Mouse (Mus musculus): Measurements from ENCODE around the gene Npas3.

Gene Npas3

DNA sequence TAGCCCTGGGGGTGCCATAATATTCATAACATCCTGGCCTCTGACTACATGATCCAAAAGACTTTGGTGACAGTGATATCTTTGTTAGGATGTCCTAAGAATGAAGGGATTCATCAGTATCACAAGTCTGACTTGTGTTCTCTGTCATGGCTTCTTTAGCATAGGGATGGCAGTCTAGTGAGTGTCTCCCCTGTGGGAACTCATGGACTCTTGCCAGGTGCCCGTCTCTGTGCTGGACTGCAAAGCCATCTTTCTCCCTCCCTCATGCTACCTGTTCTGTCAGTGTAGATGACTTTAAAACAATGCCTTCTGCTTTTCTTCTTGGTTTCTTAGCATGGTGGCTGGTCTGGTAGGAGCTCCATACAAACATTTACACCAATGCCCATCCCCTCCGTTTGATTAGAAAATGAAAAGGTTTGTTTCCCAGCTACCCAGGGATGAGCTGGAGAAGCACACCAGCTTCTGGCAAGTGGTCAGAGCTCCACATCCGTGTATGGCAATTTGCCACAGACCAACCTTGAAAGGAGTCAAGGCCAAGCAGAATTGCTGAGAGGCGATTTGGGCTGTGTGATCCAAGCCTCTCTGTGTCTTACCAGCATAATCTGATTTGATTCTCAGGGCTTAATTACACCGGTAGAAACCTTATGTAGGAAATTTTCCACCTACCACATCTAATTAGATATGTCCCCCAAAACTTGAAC is 616.1 kb downstream of the Npas3 start:
- peak in 1 of 2 experiments; percentile 57 for DNase-seq (ENCODE audit: low spot score in 2 of 2)

DNA sequence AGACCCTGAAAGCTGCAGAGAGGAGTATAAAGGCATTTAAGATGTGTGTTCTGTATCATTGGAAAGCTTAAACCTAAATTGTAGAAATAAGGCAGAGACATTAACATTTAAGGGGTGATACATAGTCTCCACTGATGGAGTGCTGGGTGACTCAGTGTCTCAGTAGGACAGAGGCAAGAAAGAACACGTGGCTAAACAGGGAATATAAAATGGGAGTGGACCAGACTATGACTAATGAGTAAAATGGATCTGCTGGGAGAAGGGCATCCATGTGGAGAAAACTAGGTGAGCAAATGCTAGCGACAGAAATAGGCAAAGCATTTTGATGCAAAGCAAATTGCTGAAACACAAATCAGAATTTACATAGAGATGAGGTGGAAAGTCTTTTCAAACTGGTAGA is 617.2 kb downstream of the Npas3 start:
- DNase-seq (ENCODE audit: low spot score in 2 of 2) = no peak

DNA sequence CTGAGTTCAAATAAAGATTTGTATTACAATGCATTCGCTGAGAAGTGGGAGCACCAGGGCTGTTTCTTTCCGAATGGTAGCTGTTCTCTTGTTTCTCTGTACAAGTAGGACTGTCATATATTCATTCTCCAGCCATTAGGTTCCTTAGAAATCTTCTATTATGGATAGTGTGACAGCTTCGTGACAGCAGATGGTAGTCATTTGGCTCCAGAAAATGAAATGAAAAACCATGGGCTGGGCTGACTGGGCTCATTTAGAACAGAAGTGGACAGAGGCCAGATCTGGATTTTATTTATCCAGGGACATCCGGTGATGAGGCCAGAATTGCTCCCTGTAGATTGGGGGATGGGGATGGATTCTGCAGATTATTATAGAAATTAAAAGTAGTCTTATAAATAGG is 621.5 kb downstream of the Npas3 start:
- no peak for DNase-seq (ENCODE audit: low spot score in 2 of 2)

DNA sequence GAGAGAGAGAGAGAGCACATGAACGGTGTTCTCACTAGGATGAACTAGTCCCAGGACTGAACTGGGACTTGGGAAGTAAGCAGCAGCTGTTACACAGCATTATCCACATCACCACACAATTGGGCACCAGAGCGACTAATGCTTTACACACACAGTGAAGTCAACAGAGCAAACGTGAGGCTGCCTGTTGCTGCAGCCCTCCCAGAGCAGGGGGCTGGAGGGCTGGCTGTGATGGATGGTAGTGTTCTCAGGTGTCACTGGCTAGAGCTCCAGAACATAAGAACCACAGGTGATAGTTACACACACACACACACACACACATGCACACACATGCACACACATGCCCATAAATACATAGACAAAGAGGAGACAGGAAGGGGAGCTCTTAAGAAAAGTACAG is 626.7 kb downstream of the Npas3 start:
- peak in 1 of 2 experiments; percentile 45 for DNase-seq (ENCODE audit: low spot score in 2 of 2)

DNA sequence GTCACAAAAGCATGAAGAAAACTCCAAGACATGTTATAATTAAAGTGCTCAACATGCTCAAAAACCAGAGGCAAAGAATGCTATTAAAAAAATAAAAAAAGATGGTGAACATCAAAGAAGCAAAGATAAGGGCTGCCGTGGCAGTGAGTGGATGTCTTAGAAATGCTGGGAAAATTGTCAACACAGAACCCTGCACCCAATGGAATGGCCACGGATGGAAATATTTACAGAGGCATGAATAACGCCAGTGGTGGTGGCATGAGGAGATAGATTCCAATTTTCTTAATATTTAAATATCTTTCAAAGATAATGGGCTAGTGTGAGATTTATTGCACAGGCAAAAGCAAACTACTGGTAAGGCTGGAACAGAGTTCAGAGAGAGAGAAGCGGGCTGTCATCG is 628.2 kb downstream of the Npas3 start:
- DNase-seq (ENCODE audit: low spot score in 2 of 2) = no peak

DNA sequence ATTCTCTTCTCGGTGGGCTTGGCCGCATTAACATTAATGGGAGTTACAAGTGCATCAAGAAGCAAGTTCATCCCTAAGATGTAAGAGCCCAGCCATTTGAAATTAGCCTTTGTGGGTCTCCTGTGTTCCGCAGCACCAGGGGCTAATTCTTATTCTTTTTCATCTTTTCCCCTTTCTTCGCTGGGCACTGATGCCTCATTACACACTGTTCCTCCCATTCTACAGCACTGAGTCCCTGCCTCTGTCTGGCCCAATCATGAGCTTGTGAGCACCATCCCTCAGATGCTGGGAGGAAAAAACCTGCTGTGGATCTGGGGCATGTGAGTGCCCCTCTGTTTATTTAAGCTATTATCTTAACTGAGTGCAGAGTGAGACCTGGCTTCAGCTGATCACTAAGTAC is 633.2 kb downstream of the Npas3 start:
- DNase-seq (ENCODE audit: low spot score in 2 of 2) = no peak

DNA sequence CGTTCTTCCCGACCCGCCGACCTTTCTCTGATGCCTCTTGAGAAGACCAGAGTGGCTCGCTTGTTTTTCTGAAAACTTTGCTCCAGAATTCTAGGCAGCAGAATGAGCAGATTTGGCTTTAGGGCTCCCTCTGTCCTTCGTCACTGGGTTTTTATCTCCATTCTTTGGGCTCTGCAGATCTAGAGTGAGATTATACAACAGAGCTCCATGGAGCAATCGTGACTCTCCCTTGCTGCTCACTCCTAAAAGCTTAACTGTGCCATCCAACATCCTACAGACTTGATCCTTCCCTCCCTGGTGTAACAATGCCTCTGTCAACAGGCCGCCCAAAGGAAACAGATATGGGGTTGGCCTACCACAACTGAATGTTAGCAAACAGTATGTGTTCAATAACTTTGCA is 634.4 kb downstream of the Npas3 start:
- no peak for DNase-seq (ENCODE audit: low spot score in 2 of 2)

DNA sequence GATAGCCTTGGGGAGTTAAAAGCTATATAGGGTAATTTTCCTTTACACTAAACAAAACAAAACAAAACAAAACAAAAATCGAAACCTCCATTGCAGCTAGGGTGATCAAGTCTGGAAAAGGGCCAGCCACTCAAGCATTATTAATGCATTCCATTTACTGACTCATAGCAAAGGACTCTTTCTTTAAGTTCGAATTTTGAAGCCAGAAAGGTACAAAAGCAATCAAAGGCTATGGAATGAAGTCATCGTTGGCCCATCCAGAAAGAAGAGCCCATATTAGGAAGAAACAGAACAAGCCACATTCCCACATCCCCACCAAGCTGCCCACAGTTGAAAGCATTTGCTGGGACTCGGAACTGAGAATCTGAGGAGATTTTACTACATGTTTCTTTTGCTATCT is 640.1 kb downstream of the Npas3 start:
- no peak for DNase-seq (ENCODE audit: low spot score in 2 of 2)

DNA sequence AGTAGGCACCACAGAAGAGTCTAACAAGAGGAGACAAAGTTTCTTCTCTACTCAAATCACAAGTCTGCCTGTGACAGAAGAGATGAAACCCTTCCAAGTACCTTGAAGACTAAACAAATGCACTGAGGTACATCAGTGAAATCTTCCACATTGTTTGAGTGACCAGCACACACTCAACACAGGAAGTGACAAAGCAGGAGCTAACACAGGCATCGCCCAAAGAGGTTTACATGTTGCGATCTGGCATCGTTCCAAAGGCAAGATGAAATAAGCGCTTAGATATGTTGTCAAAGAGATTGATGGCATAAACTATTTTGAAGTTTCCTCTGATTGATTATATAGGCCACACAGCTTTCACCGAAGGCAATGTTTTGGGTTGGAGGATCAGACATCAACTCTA is 647.4 kb downstream of the Npas3 start:
- no peak for DNase-seq (ENCODE audit: low spot score in 2 of 2)

DNA sequence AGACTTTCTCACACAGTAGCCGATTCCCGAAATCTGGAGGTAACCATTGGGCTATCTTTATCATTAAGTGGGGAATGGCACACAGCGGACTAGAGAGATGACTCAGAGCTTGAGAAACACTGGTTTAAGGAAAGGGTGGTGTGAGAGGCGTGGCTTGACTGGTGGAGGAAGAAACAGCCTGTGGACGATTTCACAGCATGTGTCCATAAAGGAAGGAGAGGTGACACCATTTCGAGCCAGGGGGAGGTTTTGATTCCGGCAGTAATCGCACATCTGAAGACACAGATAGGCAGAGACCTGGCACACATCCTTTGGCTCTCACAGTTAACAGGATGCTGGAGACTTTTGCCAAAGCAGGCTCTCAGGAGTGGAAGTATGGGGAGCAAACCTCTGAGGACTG is 660.3 kb downstream of the Npas3 start:
- DNase-seq (ENCODE audit: low spot score in 2 of 2) = no peak

DNA sequence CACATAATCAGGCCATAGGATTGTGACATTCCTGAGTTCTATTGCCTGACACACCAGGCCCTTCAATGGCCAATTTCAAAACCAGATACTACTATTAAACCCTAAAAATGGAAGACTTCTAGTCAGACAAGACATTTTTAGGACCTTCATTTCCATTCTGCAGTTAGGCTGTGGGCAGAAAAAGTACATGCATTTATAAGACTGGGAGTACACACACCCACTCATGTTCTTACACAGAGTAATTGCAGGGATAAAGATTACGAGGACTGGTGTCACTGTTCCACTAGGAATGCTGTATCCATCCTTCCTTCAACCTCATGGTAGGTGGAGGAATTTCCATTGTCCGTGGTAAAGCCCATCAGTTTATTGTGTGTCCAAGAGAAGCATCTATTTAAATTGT is 661.7 kb downstream of the Npas3 start:
- no peak for DNase-seq (ENCODE audit: low spot score in 2 of 2)

DNA sequence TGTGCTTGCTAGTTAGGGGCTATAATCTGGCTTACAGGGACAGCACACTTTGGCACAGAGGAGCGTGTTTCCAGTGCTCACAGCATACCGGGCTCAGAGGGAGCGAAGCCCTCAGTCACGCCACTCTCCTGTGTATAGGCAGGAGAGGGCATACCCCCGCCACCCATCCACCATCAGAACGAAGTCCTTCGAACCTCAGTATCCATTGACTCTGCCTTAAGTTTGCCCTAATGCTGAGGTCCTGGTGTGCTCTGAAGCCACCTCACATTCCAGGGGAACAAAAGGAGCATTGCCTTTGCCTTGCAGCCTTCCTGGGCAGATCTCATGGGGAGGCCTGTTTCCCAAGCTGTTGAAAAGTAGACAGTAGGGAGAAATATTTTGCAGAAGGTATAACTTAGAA is 673.7 kb downstream of the Npas3 start:
- DNase-seq (ENCODE audit: low spot score in 2 of 2) = no peak

DNA sequence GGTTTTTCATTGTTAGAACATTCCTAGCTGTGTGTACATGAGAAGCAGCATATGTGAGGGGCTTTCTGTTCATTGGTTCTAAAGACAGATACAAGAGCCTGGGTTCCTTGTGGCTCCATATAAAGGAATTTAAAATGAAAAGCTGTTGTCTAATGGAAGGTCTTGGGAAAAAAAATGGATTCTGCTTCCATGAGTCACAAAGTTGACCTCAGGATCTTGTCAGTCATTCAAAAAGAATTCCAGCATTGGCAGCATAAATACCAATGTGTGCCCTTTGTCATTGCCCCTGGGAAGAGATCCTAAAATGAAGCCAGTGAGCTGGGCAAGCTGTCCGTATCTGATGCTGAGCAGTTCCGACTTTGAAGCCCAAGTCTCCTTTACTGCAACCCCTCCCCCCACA is 700.3 kb downstream of the Npas3 start:
- DNase-seq (ENCODE audit: low spot score in 2 of 2) = no peak

DNA sequence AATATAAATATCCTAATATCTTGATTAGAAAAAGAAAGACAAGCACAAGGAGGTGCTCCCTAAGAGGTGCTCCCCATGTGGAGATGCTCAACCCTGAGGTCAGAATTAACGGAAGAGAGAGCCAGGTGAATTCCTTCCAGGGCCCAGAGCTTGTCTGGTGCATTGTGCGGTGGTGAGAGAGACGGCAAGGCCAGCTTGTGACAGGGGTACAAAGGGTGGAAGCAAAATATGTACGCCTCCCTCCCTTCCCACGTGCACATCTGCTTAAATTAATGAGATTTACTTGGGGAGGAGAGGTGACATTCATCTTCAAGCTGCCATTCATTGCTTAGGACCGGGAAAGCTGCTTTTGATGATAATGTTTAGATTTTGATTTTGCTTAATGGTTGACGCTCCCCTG is 713.5 kb downstream of the Npas3 start:
- no peak for DNase-seq (ENCODE audit: low spot score in 2 of 2)

DNA sequence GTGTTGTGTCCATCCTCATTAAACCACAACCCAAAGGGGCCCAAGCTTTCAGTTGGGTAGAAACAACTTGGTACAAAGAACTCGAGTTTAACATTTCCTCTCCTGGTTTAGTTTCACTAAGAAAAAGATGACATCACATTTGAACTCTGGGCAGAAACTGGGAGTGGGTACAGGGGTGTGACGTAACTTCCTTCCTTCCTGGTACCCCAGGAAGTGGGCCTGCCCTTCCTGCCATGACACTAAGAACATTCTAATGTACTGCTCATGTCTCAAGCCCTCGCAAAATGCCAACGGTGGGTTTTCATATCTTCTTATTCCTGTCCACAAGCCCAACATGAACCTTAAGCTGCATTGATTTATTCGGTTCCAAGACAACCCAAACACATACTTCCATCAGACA is 715.1 kb downstream of the Npas3 start:
- no peak for DNase-seq (ENCODE audit: low spot score in 2 of 2)

DNA sequence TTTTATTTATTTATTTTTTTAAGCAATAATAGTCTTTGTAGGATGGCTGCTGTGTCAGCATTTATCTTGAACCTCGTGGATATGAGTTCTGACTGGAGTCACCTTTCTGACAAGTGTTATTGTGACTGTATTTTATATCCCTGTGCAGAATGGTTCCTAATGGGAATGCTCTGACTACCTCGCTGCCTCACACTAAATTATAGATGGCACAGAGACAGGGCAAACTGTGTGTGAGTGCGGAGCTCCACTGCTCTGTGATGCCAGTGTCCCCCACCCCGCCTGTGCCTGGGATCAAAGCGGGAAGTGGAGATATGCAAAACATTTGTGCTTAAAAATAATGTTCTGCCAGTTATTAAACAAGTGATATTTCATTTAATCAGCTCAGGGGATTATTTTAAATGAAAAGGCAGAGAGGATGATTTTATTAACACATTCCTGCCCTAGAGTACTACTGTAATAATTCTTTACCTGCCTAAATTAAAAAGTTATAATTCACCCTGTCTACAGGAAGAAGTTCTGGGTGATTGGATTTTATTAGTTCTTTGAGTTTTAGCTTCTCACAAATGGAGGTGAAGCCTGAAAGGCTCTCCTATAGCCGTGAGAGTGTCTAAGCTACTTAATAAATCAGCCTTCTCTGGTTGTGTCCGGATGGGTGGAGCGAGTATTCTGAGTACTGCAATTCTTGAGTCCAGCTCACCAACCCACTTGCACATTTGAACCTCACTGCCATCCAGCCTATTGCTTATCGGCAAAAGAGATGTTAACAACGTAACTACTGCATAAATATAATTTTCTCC is 721.1 kb downstream of the Npas3 start:
- no peak for DNase-seq (ENCODE audit: low spot score in 2 of 2)

DNA sequence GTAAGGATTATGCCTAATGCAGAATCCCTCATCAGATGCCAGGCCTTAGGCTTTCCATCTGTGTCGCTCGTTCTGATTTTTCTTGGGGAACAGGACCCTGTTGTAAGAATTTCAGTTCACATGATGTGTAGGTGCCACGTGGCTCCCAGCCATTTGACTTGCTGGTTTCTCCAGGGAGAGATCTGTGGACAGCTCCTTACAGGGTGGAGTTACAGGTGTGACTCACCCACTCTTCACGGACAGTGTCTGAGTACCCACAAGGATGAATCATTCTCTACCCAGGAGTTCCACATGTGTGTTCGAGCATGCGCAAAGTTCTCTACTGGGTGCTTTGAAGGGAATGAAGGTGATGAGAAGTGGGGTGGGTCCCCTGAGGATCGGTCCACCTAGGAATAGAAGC is 722.2 kb downstream of the Npas3 start:
- DNase-seq (ENCODE audit: low spot score in 2 of 2) = no peak

DNA sequence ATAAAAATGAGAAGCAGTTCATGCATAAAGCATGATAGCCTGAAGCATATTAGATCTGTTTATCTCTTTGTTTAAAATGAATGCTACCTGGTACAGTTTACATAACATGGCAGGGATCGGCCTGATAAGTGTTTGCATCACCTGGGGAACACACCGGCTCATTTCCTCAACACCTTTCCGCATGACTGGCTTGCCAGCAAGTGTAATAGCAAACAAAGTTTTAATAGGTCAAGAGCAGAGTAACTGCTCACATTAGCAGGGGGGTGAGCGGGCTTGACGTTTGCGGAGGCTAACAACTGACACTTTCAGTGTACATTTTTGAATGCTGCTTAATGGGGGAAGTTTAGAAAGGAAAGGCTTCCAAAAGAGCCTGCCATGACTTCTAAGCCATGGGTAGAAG is 724.9 kb downstream of the Npas3 start:
- no peak for DNase-seq (ENCODE audit: low spot score in 2 of 2)

DNA sequence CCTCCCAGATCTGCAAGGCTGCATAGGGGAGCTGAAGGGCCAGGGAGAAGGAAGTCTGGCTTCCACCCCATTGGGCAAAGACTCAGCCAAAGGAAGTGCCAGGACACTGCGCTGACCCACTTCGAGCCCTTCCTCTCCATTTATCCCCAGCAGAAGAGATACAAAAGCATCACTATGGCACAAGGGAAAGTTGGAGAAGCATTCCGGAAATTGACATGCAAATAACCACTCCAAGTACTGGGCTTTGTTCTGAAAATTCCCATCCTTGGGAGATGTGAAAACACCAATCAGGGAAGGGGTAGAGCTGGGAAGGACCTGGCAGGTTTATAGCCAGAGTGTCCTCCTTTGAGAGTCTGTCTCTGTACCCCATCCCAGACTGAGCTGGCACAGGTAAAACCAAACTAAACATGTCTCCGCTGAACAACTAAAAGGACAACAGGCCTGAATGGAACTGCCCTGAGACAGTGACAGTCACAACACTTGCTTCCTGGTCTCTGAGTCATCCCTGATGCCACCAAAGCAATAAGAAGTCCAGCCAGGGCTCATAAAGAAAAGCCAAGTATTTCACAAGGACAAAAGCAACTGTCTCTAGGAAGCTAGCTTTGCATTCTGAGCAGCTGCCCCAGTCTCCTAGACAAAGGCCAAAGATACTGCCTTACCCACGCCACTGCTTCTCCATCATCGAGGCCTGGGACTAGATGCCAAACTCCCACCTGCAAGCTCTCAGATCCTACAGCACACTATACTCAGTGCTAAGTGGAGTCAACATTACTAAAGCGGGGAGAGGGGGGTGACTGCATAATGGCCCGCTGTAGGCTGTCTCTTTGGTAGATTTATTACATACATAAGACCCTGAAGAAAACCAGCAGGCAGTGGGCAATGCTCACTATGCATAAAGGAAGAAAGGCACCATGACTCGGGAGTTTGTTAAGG is 733.4 kb downstream of the Npas3 start:
- peak in 1 of 2 experiments; percentile 39 for DNase-seq (ENCODE audit: low spot score in 2 of 2)

DNA sequence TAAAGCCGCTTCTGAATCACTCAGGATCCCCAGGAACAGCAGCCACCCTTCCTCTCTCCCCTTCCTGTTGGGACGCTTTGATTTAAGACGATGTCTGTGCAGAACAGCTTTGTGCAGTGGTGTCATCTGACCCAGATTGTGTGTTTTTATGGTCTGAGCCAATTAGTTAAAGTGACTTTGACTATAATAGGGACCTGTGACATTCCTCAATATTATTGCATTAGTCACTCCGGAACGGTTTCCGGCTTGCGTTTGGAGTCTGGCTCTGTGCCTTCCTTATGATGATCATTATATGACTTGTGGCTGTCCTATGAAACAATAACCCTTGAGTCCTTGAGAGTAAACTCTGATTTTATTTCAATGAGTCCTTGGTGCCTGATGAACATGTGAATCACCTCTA is 735.5 kb downstream of the Npas3 start:
- no peak for DNase-seq (ENCODE audit: low spot score in 2 of 2)

DNA sequence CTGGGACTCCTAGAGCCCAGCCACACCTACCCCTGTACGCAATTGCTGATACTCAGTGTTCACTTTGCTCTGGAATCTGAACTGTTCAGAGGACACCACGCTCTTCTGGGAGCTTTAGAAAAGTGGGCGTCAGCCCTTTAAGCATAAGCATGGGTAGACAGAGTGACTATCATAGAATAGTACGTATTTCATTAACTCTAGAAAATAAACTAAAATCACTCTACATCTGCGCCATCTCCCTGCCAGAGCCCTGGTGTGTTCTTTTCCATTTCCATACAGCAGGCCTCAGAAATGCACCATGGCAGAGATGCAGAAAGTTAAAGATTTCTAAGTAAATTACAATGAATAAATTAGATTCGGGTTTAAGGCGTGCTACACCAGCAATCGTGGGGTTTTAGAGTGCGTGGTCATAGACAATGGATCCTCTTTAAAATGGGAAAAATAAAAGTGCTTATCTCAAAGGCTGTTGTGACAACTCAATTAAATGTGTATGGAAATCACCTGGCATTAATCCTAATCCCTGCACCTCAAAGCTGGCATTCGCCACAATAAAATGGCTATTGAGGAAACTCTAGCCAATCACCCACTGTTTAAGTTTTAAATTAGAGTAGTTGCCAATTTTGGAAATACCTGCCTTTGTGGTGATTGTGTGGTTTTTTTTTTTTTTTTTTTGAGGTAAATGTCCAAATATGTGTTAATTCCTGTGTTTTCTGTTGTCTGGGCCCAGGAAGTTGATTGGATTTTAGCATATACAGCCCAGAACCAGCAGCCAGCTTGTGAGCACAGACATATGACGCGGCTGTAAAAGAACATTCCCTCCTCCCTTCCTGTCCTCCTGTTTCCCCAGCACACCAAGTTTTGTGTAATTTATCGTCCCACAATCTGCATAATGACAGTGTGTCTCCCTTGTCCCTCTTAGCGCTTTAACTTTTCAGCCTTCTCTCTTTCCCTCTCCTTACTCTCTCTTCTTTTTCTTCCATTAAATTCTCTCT is 737.7 kb downstream of the Npas3 start:
- no peak for DNase-seq (ENCODE audit: low spot score in 2 of 2)

All from cerebellum, postnatal 4 days (tissue).